Mouse (Mus musculus) CH12.LX (cell line): Measurements from ENCODE around the gene Fgfr2.

Source experiments
- CTCF ChIP-seq, 2 experiments: IDR thresholded peaks in 1 of 2; conservative IDR thresholded peaks in 1 of 2; 2 replicates each; pipeline ENCODE4 v1.5.1; 2011 to 2012; ENCODE audit warnings: low read depth in 2 of 2, low read length in 2 of 2, improper control_type of control experiment in 1 of 2, inconsistent platforms in 1 of 2, mild to moderate bottlenecking in 1 of 2, moderate library complexity in 1 of 2
- GABPA ChIP-seq: IDR thresholded peaks from 2 replicates; pipeline ENCODE4 v1.6.1; 2012; ENCODE audit warnings: low read depth, low read length, improper control_type of control experiment, inconsistent platforms; ENCODE audit not compliant: insufficient replicate concordance
- HCFC1 ChIP-seq: IDR thresholded peaks from 2 replicates; pipeline ENCODE4 v1.6.1; 2012; ENCODE audit warnings: low read depth, mild to moderate bottlenecking, inconsistent platforms, low read length, improper control_type of control experiment
- NELFE ChIP-seq: IDR thresholded peaks from 2 replicates; pipeline ENCODE4 v1.6.1; 2011; ENCODE audit warnings: low read depth, low read length, improper control_type of control experiment
- POLR2A ChIP-seq: IDR thresholded peaks from 2 replicates; pipeline ENCODE4 v1.6.1; 2011; ENCODE audit warnings: low read depth, mild to moderate bottlenecking, improper control_type of control experiment, low read length
- USF1 ChIP-seq: IDR thresholded peaks from 2 replicates; pipeline ENCODE4 v1.6.1; 2014; ENCODE audit warnings: low read depth, mild to moderate bottlenecking, inconsistent platforms, low read length, improper control_type of control experiment
- ZMIZ1 ChIP-seq: IDR thresholded peaks from 2 replicates; pipeline ENCODE4 v1.6.1; 2012; ENCODE audit warnings: low read depth, mild to moderate bottlenecking, inconsistent platforms, low read length, improper control_type of control experiment
- ZNF384 ChIP-seq: IDR thresholded peaks from 2 replicates; pipeline ENCODE4 v1.6.1; 2012; ENCODE audit warnings: low read depth, low read length, improper control_type of control experiment, inconsistent platforms

DNA sequence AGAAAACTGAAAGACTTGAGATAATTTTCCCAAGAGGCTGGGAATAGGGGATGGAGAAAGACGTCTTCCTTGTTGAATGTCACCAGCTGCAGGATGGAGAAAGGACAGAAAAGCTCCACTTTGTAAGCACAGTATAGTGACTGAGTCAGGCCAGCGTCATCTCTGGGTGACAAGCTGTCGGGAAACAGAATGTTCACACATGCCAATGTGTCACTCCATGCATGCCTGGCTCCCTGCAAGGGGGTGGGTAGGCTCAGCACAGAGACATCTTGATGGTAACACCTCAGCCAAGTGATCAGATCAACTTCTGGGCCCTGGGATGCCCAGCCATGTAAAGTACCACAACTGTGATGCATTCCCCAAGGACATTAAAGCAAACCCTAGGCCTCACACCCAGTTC lies 942.1 kb downstream of the Fgfr2 start:
- TF ChIP-seq GABPA (no peak), NELFE (no peak), HCFC1 (no peak), ZNF384 (no peak), USF1 (no peak), CTCF (conservative IDR thresholded peaks at IDR 0.05 in 1 of 2, IDR thresholded peaks at IDR 0.05 in 1 of 2; ENCODE audit: low read depth in 2 of 2, low read length in 2 of 2) (no peak), POLR2A (no peak), ZMIZ1 (no peak)
